In genomic region chr2:145161046-145161700, GRCm38 (mm10) we compare ENCODE assay signal across 8 mouse cellular contexts. TPM values are rescaled to one million over a fixed set of nuclear protein-coding genes. Genes with fewer than 3 reads are reported as not detected.
DNase-seq lines count a peak whose midpoint lies in the region; ATAC-seq and TF ChIP-seq lines count a peak whose summit lies in the region.
"Had no signal": no experiment of that assay in that cellular context is flagged by ENCODE, and none has a peak within 500 bp of the region (broad histone marks: within the 10 kb centered on the region; RNA-seq: fewer than 3 reads in every experiment).

No protein-coding gene starts in this region.

- in situ Hi-C loops in Patski (cut with MboI; ENCODE audit: low pct_unique_long_range_greater_than_20kb), result loop anchor here (5.0 to 10.0 kb wide), 3 partner anchors 431 to 524 kb away; no protein-coding TSS in a partner anchor

- no peak overlapping the region for H3K9ac ChIP-seq in hindbrain, postnatal 0 days (replicated peaks; ENCODE audit: low read length)

- no peaks in the 10 kb centered on the region for H3K36me3 ChIP-seq in hindbrain, postnatal 0 days (ENCODE audit: insufficient read depth, low read length)
- H3K36me3 ChIP-seq in small intestine, adult 2 months (ENCODE audit: control insufficient read depth, insufficient read depth, low read length), result no peaks in the 10 kb centered on the region

- H3K4me1 ChIP-seq in hindbrain, postnatal 0 days (ENCODE audit: insufficient read depth, low read length), result no peaks in the 10 kb centered on the region
- H3K4me1 ChIP-seq in small intestine, adult 2 months (ENCODE audit: control insufficient read depth, insufficient read depth, insufficient read length, low read length), result no peaks in the 10 kb centered on the region

- DNase-seq in Patski (ENCODE audit: low read depth, low spot score), result no peak
- DNase-seq in cerebellum, adult 18-20 months, result peak; percentile 85 to 90
- peak; percentile 62 to 94 for DNase-seq in frontal cortex, adult 2 months (ENCODE audit: extremely low spot score in 1 of 2, low spot score in 1 of 2)
- DNase-seq in hindbrain, postnatal 0 days (ENCODE audit: low spot score), result peak; percentile 81
- peak; percentile 77 to 81 for DNase-seq in layer of hippocampus, postnatal 36 days

- CTCF ChIA-PET in Patski (lab: Charles Lee), result interaction anchor here (0.8 to 3.1 kb wide), 10 partner anchors 12 to 427 kb away, joined by 3 to 27 read pairs (median 4); no protein-coding TSS in a partner anchor

- TF ChIP-seq POLR2A in small intestine, adult 2 months (IDR thresholded peaks at IDR 0.05; ENCODE audit: low read depth, low read length), result no peak

- H3K4me2 ChIP-seq in hindbrain, postnatal 0 days (ENCODE audit: low read depth, low read length), result no peak overlapping the region

- peak; percentile 86 for ATAC-seq in Patski
- ATAC-seq in hindbrain, postnatal 0 days, result 0 out of 2 replicates have a peak, but pooled peaks have one; percentile 32
- ATAC-seq in megakaryocyte progenitor cell, adult 5-6 weeks (replicated peaks; ENCODE audit: poor library complexity), result peak; percentile 98

- no peaks in the 10 kb centered on the region for H3K9me3 ChIP-seq in hindbrain, postnatal 0 days (ENCODE audit: low read length)

- H3K4me3 ChIP-seq in hindbrain, postnatal 0 days (ENCODE audit: low read length), result no peak overlapping the region
- no peak overlapping the region for H3K4me3 ChIP-seq in small intestine, adult 2 months (ENCODE audit: low read depth, low read length)

- peak; percentile 97 for TF ChIP-seq CTCF in Patski (IDR thresholded peaks at IDR 0.05)
- peak; percentile 88 for TF ChIP-seq CTCF in hindbrain, postnatal 0 days (IDR thresholded peaks at IDR 0.05; ENCODE audit: low read depth)
- peak; percentile 81 for TF ChIP-seq CTCF in small intestine, adult 2 months (IDR thresholded peaks at IDR 0.05; ENCODE audit: extremely low read depth, insufficient read length, insufficient replicate concordance, low read depth, low read length)

- POLR2A ChIA-PET in Patski (lab: Charles Lee), result interaction anchor here (0.5 to 1.4 kb wide), 2 partner anchors 10 to 426 kb away, joined by 4 to 7 read pairs; no protein-coding TSS in a partner anchor

- 30% methylated on average over 12 of the region's 12 CpGs for WGBS in hindbrain, postnatal 0 days
- WGBS in small intestine, adult 2 months, result 29% methylated on average over 12 of the region's 12 CpGs

- H3K27ac ChIP-seq in hindbrain, postnatal 0 days, result no peak overlapping the region
- no peak overlapping the region for H3K27ac ChIP-seq in small intestine, adult 2 months (ENCODE audit: insufficient read depth, low read depth, low read length)
- H3K27ac ChIP-seq: macrophage had no signal

- H3K27me3 ChIP-seq in Patski, result no peaks in the 10 kb centered on the region
- no peaks in the 10 kb centered on the region for H3K27me3 ChIP-seq in hindbrain, postnatal 0 days (ENCODE audit: insufficient read depth, low read length)
- no peaks in the 10 kb centered on the region for H3K27me3 ChIP-seq in small intestine, adult 2 months (ENCODE audit: control insufficient read depth, insufficient read depth, low read length)

RNA-seq across cellular contexts. Expression of gene Slc24a3, which starts 6.4 kb away (rescaled TPM):
- 24.9 TPM for polyA plus RNA-seq in Patski (2021)
- 49.1 and 63.8 TPM in 2 replicates for polyA plus RNA-seq in frontal cortex, adult 2 months (2012; rRNA removed)
- 50.2 and 63.3 TPM in 2 replicates for total RNA-seq in hindbrain, postnatal 0 days (2014; rRNA removed)
- 28.5 and 29.5 TPM in 2 replicates for polyA plus RNA-seq in hindbrain, postnatal 0 days (2015; fragmentation: Nextera tagmentation; extraction: Ambion mirVana)
- total RNA-seq in layer of hippocampus, postnatal 36 days (2021), result 100 to 1,000 TPM; 182 to 185 TPM
- 1.5 and 2.1 TPM in 2 replicates for total RNA-seq in megakaryocyte progenitor cell, adult 5-6 weeks (2015)
- total RNA-seq in megakaryocyte progenitor cell, adult 5-6 weeks (2017), result 1.4 and 1.5 TPM in 2 replicates
- 6.1 and 6.3 TPM in 2 replicates for polyA plus RNA-seq in small intestine, adult 2 months (2012; rRNA removed)

Comparison
In these comparisons a context has a peak if more than half of its experiments do, and no peak if none do; other contexts are left out.
1. ATAC-seq: peak in every context shown above with its lines; median percentile 98 in megakaryocyte progenitor cell, adult 5-6 weeks; 86 in Patski; 32 in hindbrain, postnatal 0 days.